Mouse (Mus musculus) small intestine, adult 2 months (tissue): ENCODE results near the gene Plppr2. TPM values are rescaled to one million over a fixed set of nuclear protein-coding genes. Genes with fewer than 3 reads are reported as not detected.
A peak's percentile ranks its signal among the peaks of the same experiment; 100 is the strongest.

Source experiments
- H3K27ac ChIP-seq: fragments of 200-500 bp; 2 replicates; pipeline ENCODE4 v1.5.1; 2012; ENCODE audit warnings: low read depth, low read length, control low read depth, inconsistent platforms; ENCODE audit not compliant: insufficient read depth
- H3K27me3 ChIP-seq: fragments of 200-500 bp; 2 replicates; pipeline ENCODE4 v1.6.1; 2012; ENCODE audit warnings: mild to moderate bottlenecking, moderate library complexity, low read length, inconsistent platforms; ENCODE audit not compliant: control insufficient read depth, insufficient read depth
- H3K36me3 ChIP-seq: fragments of 200-500 bp; 2 replicates; pipeline ENCODE4 v1.6.1; 2012; ENCODE audit warnings: mild to moderate bottlenecking, low read length, control low read depth, inconsistent platforms; ENCODE audit not compliant: control insufficient read depth, insufficient read depth
- H3K4me1 ChIP-seq: fragments of 200-500 bp; 2 replicates; pipeline ENCODE4 v1.6.1; 2012; ENCODE audit warnings: low read length, inconsistent platforms, mixed read lengths; ENCODE audit not compliant: control insufficient read depth, insufficient read depth, insufficient read length
- H3K4me3 ChIP-seq: fragments of 200-500 bp; 2 replicates; pipeline ENCODE4 v1.5.1; 2012; ENCODE audit warnings: low read depth, mild to moderate bottlenecking, control low read depth, inconsistent platforms, low read length, moderate library complexity
- CTCF ChIP-seq: fragments of 200-500 bp; IDR thresholded peaks from 2 replicates; pipeline ENCODE4 v1.5.1; 2012; ENCODE audit warnings: low read depth, mild to moderate bottlenecking, control low read depth, inconsistent platforms, low read length, moderate library complexity, mixed read lengths; ENCODE audit not compliant: insufficient replicate concordance, insufficient read length; ENCODE audit errors: extremely low read depth
- POLR2A ChIP-seq: fragments of 200-500 bp; IDR thresholded peaks from 2 replicates; pipeline ENCODE4 v1.6.1; 2012; ENCODE audit warnings: low read depth, mild to moderate bottlenecking, control low read depth, inconsistent platforms, low read length, moderate library complexity
- WGBS: fragments of 180-500 bp; shearing (Covaris S2); methylation state at CpG from one replicate; pipeline ENCODE4 v1.1.7; 2018; 5-methylcytosine and 5-hydroxymethylcytosine counted together
- polyA plus RNA-seq: library from polyadenylated mRNA; depleted of rRNA; stranded (reverse); fragments of >200 nt; gene quantifications from 2 replicates; pipeline ENCODE4 v1.2.3, GENCODE M21; 2012

The Plppr2 gene
- polyA plus RNA-seq, 1 experiment = 5.5 TPM

DNA sequence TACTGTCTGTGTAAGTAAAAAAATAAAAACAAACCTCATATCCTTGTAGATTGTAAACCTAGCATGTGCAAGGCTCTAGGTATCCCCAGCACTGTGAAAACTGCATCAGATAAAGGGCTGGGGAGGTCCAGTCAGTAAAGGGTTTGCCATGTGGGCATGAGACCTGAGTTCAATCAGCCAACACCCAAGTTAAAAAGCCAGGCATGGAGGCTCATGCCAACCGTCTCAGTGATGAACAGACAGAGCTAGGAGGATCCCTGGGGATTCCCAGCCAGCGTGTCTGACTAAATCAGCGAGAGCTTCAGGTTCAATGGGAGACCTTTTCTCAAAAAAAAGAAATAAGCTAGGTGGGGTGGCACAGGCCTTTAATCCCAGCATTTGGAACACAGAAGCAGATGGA lies 11.8 kb upstream of the Plppr2 start:
- no peak overlapping the region for H3K4me3 ChIP-seq
- H3K27ac ChIP-seq = no peak overlapping the region
- WGBS = 98% methylated on average over 3 of the region's 3 CpGs
- no peaks in the 10 kb centered on the region for H3K27me3 ChIP-seq
- no peak for TF ChIP-seq POLR2A
- no peak for TF ChIP-seq CTCF
- peaks cover 15% of the 10 kb centered on the region for H3K4me1 ChIP-seq
- H3K36me3 ChIP-seq = 0 out of 2 replicates have a peak, but pooled peaks cover 2% of the 10 kb centered on the region

DNA sequence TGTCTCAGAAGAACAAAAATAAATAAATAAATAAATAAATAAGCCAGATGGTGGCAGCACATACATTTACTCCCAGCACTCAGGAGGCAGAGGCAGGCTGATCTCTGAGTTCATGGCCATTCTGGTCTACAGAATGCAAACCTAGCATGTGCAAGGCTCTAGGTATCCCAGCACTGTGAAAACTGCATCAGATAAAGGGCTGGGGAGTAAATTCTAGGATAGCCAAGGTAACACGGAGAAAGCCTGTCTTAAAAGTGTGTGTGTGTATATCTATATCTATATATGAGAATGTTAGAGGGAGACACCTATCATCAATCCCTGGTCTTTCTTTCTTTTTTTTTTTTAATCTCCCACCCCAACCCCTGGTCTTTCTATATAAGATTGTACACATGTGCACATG lies 11.3 kb upstream of the Plppr2 start:
- no peak overlapping the region for H3K4me3 ChIP-seq
- no peaks in the 10 kb centered on the region for H3K27me3 ChIP-seq
- 94% methylated on average over 1 of the region's 1 CpGs for WGBS
- H3K36me3 ChIP-seq = 0 out of 2 replicates have a peak, but pooled peaks cover 2% of the 10 kb centered on the region
- TF ChIP-seq POLR2A (no peak), CTCF (no peak)
- peaks cover 15% of the 10 kb centered on the region for H3K4me1 ChIP-seq
- H3K27ac ChIP-seq = no peak overlapping the region

DNA sequence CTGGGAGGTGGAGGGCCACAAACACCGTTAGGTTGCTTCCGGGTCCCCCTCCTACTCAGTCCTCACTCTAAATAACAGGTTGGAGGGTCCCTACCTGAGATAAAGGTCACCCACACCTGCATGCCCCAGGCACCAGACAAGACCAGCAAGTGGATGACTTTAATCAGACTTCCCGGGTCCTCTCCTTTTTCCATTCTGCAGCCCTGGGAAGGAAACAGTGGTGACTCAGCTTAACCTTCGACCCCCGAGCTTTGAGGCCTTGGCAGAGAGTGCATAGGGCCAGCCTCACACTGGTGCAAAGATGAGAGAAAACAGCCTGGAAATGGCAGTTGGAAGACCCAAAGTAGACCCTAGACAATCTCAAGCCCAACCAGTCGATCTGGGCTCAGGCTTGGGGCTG lies 10.7 kb upstream of the Plppr2 start:
- WGBS = 46% methylated on average over 6 of the region's 6 CpGs
- Histone ChIP-seq H3K4me1 (peaks cover 15% of the 10 kb centered on the region), H3K4me3 (peak overlapping the region; percentile 28), H3K27ac (no peak overlapping the region), H3K27me3 (no peaks in the 10 kb centered on the region), H3K36me3 (0 out of 2 replicates have a peak, but pooled peaks cover 2% of the 10 kb centered on the region)
- TF ChIP-seq POLR2A = no peak
- TF ChIP-seq CTCF = no peak

DNA sequence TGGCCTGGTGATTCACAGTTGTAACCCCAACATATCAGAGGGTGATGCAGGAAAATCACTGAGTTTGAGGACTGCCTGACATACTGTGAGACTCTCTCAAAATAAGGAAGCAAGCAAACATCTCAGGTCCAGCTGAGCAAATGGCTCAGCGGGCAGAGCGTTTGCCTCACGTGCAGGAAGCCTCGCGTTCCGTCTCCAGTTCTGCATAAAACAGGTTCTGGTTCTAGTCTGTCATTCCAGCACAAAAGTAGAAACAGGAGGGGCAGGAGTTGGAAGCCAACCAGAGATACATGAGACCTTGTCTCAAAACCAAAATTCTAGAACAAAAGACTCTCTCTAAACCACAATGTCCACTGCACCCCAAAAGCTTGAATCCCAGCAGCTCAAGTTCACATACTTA lies 10.0 kb upstream of the Plppr2 start:
- 0 out of 2 replicates have a peak, but pooled peaks cover 2% of the 10 kb centered on the region for H3K36me3 ChIP-seq
- peak overlapping the region; percentile 27 for H3K27ac ChIP-seq
- TF ChIP-seq POLR2A = no peak
- TF ChIP-seq CTCF = no peak
- peak overlapping the region; percentile 59 for H3K4me3 ChIP-seq
- WGBS = 2% methylated on average over 6 of the region's 6 CpGs
- peaks cover 15% of the 10 kb centered on the region for H3K4me1 ChIP-seq
- no peaks in the 10 kb centered on the region for H3K27me3 ChIP-seq

DNA sequence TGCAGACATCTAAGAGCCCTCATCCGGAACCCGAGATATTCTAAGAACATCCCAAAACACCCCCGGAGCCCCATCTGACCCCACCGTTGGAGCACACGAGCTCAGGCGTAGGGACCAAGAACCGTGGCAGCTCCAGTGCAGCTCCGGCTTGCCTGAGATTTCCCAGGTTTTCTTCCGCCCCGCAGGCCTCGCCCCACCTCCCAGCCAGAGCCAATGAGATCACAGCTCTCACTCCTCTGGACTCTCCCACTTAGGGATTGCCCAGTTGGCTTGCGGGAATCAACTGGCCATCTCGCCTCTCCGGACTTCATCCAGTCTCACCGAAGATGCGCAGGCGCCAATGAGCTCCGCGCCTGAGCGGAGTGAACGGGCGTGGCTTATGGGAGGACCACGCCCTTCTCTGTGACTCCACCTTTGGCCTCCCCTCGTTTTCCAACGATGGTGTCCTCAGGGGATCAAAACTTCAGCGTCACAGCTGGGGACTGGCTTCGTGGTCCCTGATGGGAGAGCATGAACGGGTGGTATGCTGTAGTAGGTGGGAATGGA lies 9.6 kb upstream of the Plppr2 start, which contains the start of the genes Ccdc159 and Tmem205:
TSS of gene Ccdc159 (plus strand) at position 264 of the 546 bp plus-strand sequence.
TSS of gene Tmem205 (minus strand) at position 349 of the 546 bp plus-strand sequence.
- Histone ChIP-seq H3K27ac (peak within 1 kb of the TSS; percentile 27), H3K27me3 (no peaks in the 10 kb centered on the region), H3K4me1 (peaks cover 15% of the 10 kb centered on the region), H3K4me3 (peak within 1 kb of the TSS; percentile 59), H3K36me3 (0 out of 2 replicates have a peak, but pooled peaks cover 2% of the 10 kb centered on the region)
- under 1% methylated on average over 28 of the region's 28 CpGs for WGBS
- peak; percentile 82; the same call in 1 of the 2 replicates for TF ChIP-seq POLR2A
- no peak for TF ChIP-seq CTCF

DNA sequence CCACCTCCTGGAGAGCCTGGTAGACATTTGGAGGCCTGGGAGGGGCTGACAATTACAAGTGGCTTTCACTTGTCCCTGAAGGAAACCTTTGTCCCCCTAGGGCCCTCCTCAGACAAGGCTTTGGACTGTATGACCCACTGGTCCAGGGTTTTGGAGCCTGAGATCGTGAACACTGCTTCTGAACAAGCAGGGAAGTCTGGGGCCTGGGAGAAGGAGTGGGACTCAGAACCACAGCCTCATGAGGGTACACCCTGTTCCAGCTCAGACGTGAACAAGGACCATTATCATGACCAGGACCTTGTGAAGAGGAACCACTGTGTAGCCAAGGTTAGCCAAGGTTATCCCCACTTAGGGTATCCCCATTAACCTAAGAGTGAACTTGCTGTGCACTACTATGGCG lies 7.6 kb upstream of the Plppr2 start:
- Histone ChIP-seq H3K27me3 (no peaks in the 10 kb centered on the region), H3K36me3 (0 out of 2 replicates have a peak, but pooled peaks cover 2% of the 10 kb centered on the region), H3K27ac (no peak overlapping the region), H3K4me3 (no peak overlapping the region), H3K4me1 (peaks cover 10% of the 10 kb centered on the region)
- TF ChIP-seq POLR2A (no peak), CTCF (no peak)
- 72% methylated on average over 3 of the region's 3 CpGs for WGBS

DNA sequence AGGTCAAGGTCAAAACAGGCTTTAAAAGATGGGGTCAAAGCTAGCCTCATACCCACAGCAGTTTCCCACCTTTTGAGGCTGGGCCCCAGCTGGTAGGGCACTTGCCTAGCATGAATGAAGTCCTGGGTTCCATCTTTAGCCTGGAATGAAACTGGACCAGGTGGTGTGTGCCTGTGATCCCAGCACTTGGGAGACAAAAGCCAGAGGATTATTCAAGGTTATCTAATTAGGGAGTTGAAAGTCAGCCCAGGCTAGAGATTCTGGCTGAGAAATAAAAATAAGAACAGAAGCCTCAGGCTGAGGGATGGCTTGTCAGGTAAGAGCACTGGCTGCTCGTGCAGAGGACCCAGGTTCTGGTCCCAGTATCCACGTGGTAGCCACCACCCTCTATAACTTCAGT lies 4.8 kb upstream of the Plppr2 start:
- H3K36me3 ChIP-seq = no peaks in the 10 kb centered on the region
- H3K4me3 ChIP-seq = no peak overlapping the region
- peaks cover 3% of the 10 kb centered on the region; the same call in 1 of the 2 replicates for H3K4me1 ChIP-seq
- WGBS = 92% methylated on average over 2 of the region's 2 CpGs
- H3K27ac ChIP-seq = no peak overlapping the region
- no peak for TF ChIP-seq CTCF
- no peak for TF ChIP-seq POLR2A
- H3K27me3 ChIP-seq = no peaks in the 10 kb centered on the region
